Mouse (Mus musculus): ENCODE results near the gene Gm20696.

DNA sequence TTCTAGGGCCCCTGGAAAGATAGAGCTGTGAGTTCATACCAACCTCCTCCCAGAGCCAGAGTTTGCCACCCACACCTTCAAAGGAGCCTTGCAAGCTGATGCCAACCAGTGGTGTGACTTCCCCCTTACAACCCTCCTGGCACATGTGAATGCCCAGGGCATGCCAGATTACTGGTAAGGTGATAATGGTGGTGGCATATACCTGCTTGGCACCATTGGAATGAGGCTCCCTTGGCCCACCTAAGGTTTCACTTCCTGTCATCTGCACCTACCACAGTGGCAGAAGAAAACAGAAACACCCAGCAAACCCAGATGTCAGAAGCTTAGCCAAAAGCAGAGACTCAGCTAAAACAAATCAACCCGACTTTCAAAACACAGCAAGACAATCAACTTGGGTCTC is 162.9 kb downstream of the Gm20696 start:
- TF ChIP-seq CTCF (IDR thresholded peaks at IDR 0.05; ENCODE audit: borderline replicate concordance, insufficient read depth, low read depth, low read length) = no peak
- no peak for TF ChIP-seq POLR2A (IDR thresholded peaks at IDR 0.05; ENCODE audit: borderline replicate concordance, insufficient read depth, low read length)

Data from cerebellum, adult 2 months (tissue).